Comparison of ENCODE assay signal across 8 mouse cellular contexts in genomic region chr9:76024277-76025246, GRCm38 (mm10). TPM values are rescaled to one million over a fixed set of nuclear protein-coding genes. Genes with fewer than 3 reads are reported as not detected.
DNase-seq lines count a peak whose midpoint lies in the region; ATAC-seq and TF ChIP-seq lines count a peak whose summit lies in the region.

No protein-coding gene starts in this region.

- H3K4me3 ChIP-seq in intestine, embryonic 14.5 days (ENCODE audit: low read depth, low read length): no peak overlapping the region
- H3K4me3 ChIP-seq in intestine, postnatal 0 days (ENCODE audit: low read depth, low read length): no peak overlapping the region
- no peak overlapping the region for H3K4me3 ChIP-seq in embryonic facial prominence, embryonic 15.5 days (replicated peaks)

- no peaks in the 10 kb centered on the region for H3K27me3 ChIP-seq in intestine, embryonic 14.5 days (replicated peaks; ENCODE audit: control insufficient read depth, insufficient read depth, low read length)
- H3K27me3 ChIP-seq in intestine, postnatal 0 days (replicated peaks; ENCODE audit: control insufficient read depth, insufficient read depth, low read length): no peaks in the 10 kb centered on the region
- no peaks in the 10 kb centered on the region for H3K27me3 ChIP-seq in embryonic facial prominence, embryonic 15.5 days

- no peak for ATAC-seq in intestine, embryonic 14.5 days (replicated peaks; ENCODE audit: low FRiP score, low TSS enrichment, low read depth)
- ATAC-seq in intestine, postnatal 0 days: no peak
- peak; percentile 57 for ATAC-seq in embryonic facial prominence, embryonic 15.5 days (ENCODE audit: insufficient number of reproducible peaks, low FRiP score, low TSS enrichment, low read depth)

- WGBS in intestine, embryonic 14.5 days: 50% methylated on average over 5 of the region's 5 CpGs
- 48% methylated on average over 5 of the region's 5 CpGs for WGBS in intestine, postnatal 0 days
- WGBS in embryonic facial prominence, embryonic 15.5 days: 25% methylated on average over 5 of the region's 5 CpGs

- H3K4me2 ChIP-seq in intestine, embryonic 14.5 days (ENCODE audit: low read length): no peak overlapping the region
- no peak overlapping the region for H3K4me2 ChIP-seq in intestine, postnatal 0 days (replicated peaks; ENCODE audit: low read depth)
- H3K4me2 ChIP-seq in embryonic facial prominence, embryonic 15.5 days (replicated peaks): no peak overlapping the region

- H3K9ac ChIP-seq in intestine, embryonic 14.5 days (ENCODE audit: low read length): no peak overlapping the region
- no peak overlapping the region for H3K9ac ChIP-seq in intestine, postnatal 0 days (ENCODE audit: low read depth, low read length)
- no peak overlapping the region for H3K9ac ChIP-seq in embryonic facial prominence, embryonic 15.5 days

- H3K4me1 ChIP-seq in intestine, embryonic 14.5 days (replicated peaks; ENCODE audit: control insufficient read depth, insufficient read depth, low read length): peaks cover 8% of the 10 kb centered on the region; the same call in 1 of the 2 replicates
- H3K4me1 ChIP-seq in intestine, postnatal 0 days (replicated peaks; ENCODE audit: control insufficient read depth, insufficient read depth, low read length): no peaks in the 10 kb centered on the region
- H3K4me1 ChIP-seq in embryonic facial prominence, embryonic 15.5 days: peaks cover 10% of the 10 kb centered on the region; the same call in 1 of the 2 replicates

- DNase-seq in intestine, embryonic 14.5 days (ENCODE audit: low spot score): no peak
- peak; percentile 26 for DNase-seq in MN1 (ENCODE audit: low spot score)
- peak; percentile 53 to 57 for DNase-seq in left cerebral cortex, postnatal 36 days (ENCODE audit: low spot score in 2 of 2)
- peak; percentile 68 for DNase-seq in skeletal muscle tissue, adult 2 months (ENCODE audit: low read depth, low spot score)
- no peak for DNase-seq in ovary, adult 18-20 months (ENCODE audit: low spot score)
- DNase-seq in spleen, adult 12 weeks (ENCODE audit: low spot score): no peak

- 0 out of 2 replicates have a peak overlapping the region, but pooled peaks have one; percentile 25 for H3K27ac ChIP-seq in intestine, embryonic 14.5 days (ENCODE audit: low read depth)
- H3K27ac ChIP-seq in intestine, postnatal 0 days (ENCODE audit: low read depth, low read length): no peak overlapping the region
- peak overlapping the region; percentile 83 for H3K27ac ChIP-seq in embryonic facial prominence, embryonic 15.5 days (replicated peaks)

- no peaks in the 10 kb centered on the region for H3K36me3 ChIP-seq in intestine, embryonic 14.5 days (ENCODE audit: control insufficient read depth, insufficient read depth, low read length)
- no peaks in the 10 kb centered on the region for H3K36me3 ChIP-seq in intestine, postnatal 0 days (ENCODE audit: control insufficient read depth, insufficient read depth)
- H3K36me3 ChIP-seq in embryonic facial prominence, embryonic 15.5 days: no peaks in the 10 kb centered on the region

- intact Hi-C loops in left cerebral cortex, postnatal 36 days (cut with DNase I): no loop called here

- H3K9me3 ChIP-seq in intestine, embryonic 14.5 days (ENCODE audit: control insufficient read depth, low read length): no peaks in the 10 kb centered on the region
- no peaks in the 10 kb centered on the region for H3K9me3 ChIP-seq in intestine, postnatal 0 days (ENCODE audit: control insufficient read depth)
- no peaks in the 10 kb centered on the region for H3K9me3 ChIP-seq in embryonic facial prominence, embryonic 15.5 days (replicated peaks)

- TF ChIP-seq CTCF in intestine, postnatal 0 days (IDR thresholded peaks at IDR 0.05; ENCODE audit: low read depth): no peak

RNA-seq across cellular contexts. Expression of gene Hmgcll1, which starts 9.9 kb away (rescaled TPM):
- polyA plus RNA-seq in intestine, embryonic 14.5 days (2014; fragmentation: Nextera tagmentation; extraction: Ambion mirVana): 2.2 and 3.7 TPM in 2 replicates
- polyA plus RNA-seq in intestine, postnatal 0 days (2015; fragmentation: Nextera tagmentation; extraction: Ambion mirVana): 0.87 and 0.92 TPM in 2 replicates
- polyA plus RNA-seq in embryonic facial prominence, embryonic 15.5 days (2015; fragmentation: Nextera tagmentation; extraction: Ambion mirVana): 2.4 and 3.2 TPM in 2 replicates
- total RNA-seq in left cerebral cortex, postnatal 36 days (2021): 10 to 100 TPM; 16.9 to 18.6 TPM

Comparison
In these comparisons a context has a peak if more than half of its experiments do, and no peak if none do; other contexts are left out.
1. DNase-seq: peak in MN1 (single experiment), left cerebral cortex, postnatal 36 days (2 of 2) and skeletal muscle tissue, adult 2 months (single experiment); none in intestine, embryonic 14.5 days (single experiment), ovary, adult 18-20 months (single experiment) and spleen, adult 12 weeks (single experiment).